Mouse (Mus musculus): Measurements from ENCODE around the gene Gnb3. TPM values are rescaled to one million over a fixed set of nuclear protein-coding genes. Genes with fewer than 3 reads are reported as not detected.
A peak's percentile ranks its signal among the peaks of the same experiment; 100 is the strongest.
"Not testable (repeated sequence)": the region's sequence is repeated elsewhere in the genome, so short reads cannot be mapped to it uniquely, and the experiment has no call there.

The Gnb3 gene
- polyA plus RNA-seq, 1 experiment = not detected

DNA sequence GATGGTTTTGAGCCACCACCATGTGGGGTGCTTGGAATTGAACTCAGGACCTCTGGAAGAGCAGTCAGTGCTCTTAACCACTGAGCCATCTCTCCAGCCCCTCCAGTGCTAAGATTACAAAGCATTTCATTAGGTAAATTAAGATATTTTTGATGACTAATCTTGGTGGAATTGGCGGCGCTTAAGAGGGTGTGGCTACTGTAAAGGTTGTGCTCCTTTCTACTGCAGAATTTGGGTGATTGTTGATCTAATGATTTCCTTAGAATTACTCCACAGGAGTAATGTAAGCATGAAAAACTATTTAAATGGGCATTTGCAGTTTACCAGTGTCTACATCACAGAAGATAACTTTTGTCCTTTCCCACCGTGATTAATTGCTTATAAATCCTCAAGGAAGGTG lies 35.7 kb downstream of the Gnb3 start:
- Histone ChIP-seq H3K4me3 (ENCODE audit: insufficient read depth, low read depth, low read length) (no peak overlapping the region), H3K4me1 (ENCODE audit: control insufficient read depth, insufficient read depth, low read length) (peaks cover 25% of the 10 kb centered on the region), H3K27ac (ENCODE audit: insufficient read depth, low read depth, low read length) (peak overlapping the region; percentile 93; the same call in 1 of the 2 replicates)
- no peak for TF ChIP-seq POLR2A (IDR thresholded peaks at IDR 0.05; ENCODE audit: insufficient read depth, low read depth, low read length)
- TF ChIP-seq CTCF (IDR thresholded peaks at IDR 0.05; ENCODE audit: insufficient read depth, low read depth, low read length) = no peak
- 76% methylated on average over 3 of the region's 3 CpGs for WGBS

DNA sequence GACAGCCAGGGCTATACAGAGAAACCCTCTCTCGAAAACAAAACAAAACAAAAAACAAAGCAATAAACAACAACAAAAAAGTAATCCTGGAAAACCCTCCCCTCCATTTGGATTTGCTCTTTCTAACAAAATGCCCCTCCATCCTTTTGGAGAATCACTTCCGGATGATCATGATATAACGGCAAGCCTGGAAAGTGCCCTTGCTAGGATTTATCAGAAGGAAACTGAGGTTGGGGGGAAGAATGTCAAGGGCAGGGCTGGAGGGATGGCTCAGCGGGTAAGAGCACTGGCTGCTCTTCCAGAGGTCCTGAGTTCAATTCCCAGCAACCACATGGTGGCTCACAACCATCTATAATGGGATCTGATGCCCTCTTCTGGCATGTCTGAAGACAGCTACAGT lies 36.4 kb downstream of the Gnb3 start:
- 97% methylated on average over 4 of the region's 4 CpGs for WGBS
- peaks cover 19% of the 10 kb centered on the region for H3K4me1 ChIP-seq (ENCODE audit: control insufficient read depth, insufficient read depth, low read length)

DNA sequence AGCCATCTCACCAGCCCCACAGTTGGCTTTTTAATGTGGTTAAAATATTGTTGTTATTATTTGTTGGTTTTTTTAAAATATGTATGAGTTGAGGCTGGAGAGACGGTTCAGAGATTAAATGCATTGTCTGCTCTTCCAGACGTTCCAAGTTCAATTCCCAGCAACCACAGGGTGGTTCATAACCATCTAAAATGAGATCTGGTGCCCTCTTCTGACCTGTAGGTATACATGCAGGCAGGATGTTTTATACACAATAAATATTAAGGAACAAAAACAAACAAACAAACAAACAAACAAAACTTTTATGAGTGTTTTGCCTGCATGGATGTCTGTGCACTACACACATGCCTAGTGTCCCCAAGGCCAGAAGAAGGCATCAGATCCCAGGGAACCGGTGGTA lies 37.0 kb downstream of the Gnb3 start:
- 78% methylated on average over 3 of the region's 3 CpGs for WGBS
- Histone ChIP-seq H3K4me1 (ENCODE audit: control insufficient read depth, insufficient read depth, low read length) (peaks cover 13% of the 10 kb centered on the region), H3K4me3 (ENCODE audit: insufficient read depth, low read depth, low read length) (no peak overlapping the region), H3K27ac (ENCODE audit: insufficient read depth, low read depth, low read length) (no peak overlapping the region)
- TF ChIP-seq POLR2A (IDR thresholded peaks at IDR 0.05; ENCODE audit: insufficient read depth, low read depth, low read length) (no peak), CTCF (IDR thresholded peaks at IDR 0.05; ENCODE audit: insufficient read depth, low read depth, low read length) (no peak)

More for the DNA sequence above, 36.4 kb downstream of the Gnb3 start:
- not testable (repeated sequence) for H3K4me3 ChIP-seq (ENCODE audit: insufficient read depth, low read depth, low read length); H3K27ac ChIP-seq (ENCODE audit: insufficient read depth, low read depth, low read length)

DNA sequence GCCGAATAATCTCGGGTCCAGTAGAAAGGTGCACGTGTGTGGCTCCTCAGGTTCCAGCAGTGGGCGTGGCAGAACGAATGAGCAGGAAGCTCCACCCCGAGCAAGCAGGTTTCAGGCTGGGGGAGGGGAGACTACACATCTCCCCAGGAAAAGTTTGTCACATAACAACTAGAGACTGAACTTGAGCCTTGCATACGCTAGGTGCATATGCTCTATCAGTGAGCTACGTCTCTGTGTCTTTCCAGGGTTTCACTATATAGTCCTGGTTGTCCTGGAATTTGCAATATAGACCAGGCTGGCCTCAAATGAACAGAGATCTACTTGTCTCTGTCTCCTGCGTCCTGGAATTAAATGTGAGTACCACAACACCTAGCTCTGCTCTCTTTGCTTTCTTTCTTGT lies 37.7 kb downstream of the Gnb3 start:
- not testable (repeated sequence) for H3K27ac ChIP-seq (ENCODE audit: insufficient read depth, low read depth, low read length); H3K4me1 ChIP-seq (ENCODE audit: control insufficient read depth, insufficient read depth, low read length); H3K4me3 ChIP-seq (ENCODE audit: insufficient read depth, low read depth, low read length)
- WGBS = 27% methylated on average over 7 of the region's 9 CpGs

DNA sequence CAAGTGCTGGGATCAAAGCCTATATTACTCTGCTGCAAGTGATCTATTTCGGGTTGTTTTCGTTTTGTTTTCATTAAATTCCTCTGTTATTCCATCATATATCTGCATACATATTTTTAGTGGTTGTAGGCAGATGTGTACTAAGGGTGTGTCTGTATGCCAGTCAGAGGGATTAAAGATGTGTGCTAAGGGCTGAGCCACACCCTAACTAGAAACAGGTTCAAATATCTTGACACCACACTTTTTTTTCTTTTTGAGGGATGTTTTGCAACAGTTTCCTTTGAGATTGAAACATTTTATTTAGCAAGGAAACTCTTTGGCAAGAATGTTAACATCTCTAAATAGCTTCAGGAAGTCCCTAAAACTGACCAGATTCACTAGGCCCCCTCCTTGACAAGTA lies 43.9 kb downstream of the Gnb3 start:
- WGBS = 85% methylated on average over 2 of the region's 2 CpGs
- no peak overlapping the region for H3K27ac ChIP-seq (ENCODE audit: insufficient read depth, low read depth, low read length)
- TF ChIP-seq POLR2A (IDR thresholded peaks at IDR 0.05; ENCODE audit: insufficient read depth, low read depth, low read length) = no peak
- no peak for TF ChIP-seq CTCF (IDR thresholded peaks at IDR 0.05; ENCODE audit: insufficient read depth, low read depth, low read length)
- no peak overlapping the region for H3K4me3 ChIP-seq (ENCODE audit: insufficient read depth, low read depth, low read length)
- H3K4me1 ChIP-seq (ENCODE audit: control insufficient read depth, insufficient read depth, low read length) = no peaks in the 10 kb centered on the region

DNA sequence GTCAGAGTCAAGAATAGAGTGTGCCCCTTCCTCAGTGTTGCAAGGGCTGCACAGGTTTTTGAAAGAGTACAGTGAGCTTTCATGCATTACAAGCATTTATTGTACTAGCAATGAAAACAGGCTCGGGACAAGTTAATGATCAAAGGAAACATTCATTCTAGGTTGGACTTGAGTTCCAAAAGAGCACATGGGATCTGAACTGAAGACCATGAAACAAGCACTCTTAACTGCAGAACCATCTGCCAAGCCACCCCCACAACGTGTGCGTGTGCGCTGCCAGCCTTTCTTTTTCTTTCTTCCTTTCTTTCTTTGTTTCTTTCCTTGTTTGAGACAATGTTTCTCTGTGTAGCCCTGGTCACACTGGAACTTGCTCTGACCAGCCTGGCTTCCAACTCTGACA lies 44.3 kb downstream of the Gnb3 start:
- TF ChIP-seq CTCF (IDR thresholded peaks at IDR 0.05; ENCODE audit: insufficient read depth, low read depth, low read length) (no peak), POLR2A (IDR thresholded peaks at IDR 0.05; ENCODE audit: insufficient read depth, low read depth, low read length) (no peak)
- Histone ChIP-seq H3K4me1 (ENCODE audit: control insufficient read depth, insufficient read depth, low read length) (no peaks in the 10 kb centered on the region), H3K4me3 (ENCODE audit: insufficient read depth, low read depth, low read length) (no peak overlapping the region), H3K27ac (ENCODE audit: insufficient read depth, low read depth, low read length) (no peak overlapping the region)
- 41% methylated on average over 4 of the region's 4 CpGs for WGBS

DNA sequence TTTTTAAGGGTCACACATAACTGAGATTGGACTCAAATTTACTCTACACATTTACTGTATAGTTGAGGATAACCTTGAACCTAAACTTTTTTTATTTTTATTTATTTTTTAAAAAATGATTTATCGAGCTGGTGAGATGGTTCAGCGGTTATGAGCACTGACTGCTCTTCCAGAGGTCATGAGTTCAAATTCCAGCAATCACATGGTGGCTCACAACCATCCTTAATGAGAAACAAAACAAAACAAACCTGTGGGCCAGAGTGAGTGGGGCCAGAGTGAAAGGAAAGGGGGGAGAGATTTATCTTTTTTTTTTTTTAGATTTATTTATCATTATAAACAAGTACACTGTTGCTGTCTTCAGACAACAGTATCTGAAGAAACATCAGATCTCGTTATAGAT lies 48.2 kb downstream of the Gnb3 start:
- 91% methylated on average over 3 of the region's 3 CpGs for WGBS
- Histone ChIP-seq H3K4me1 (ENCODE audit: control insufficient read depth, insufficient read depth, low read length) (no peaks in the 10 kb centered on the region), H3K27ac (ENCODE audit: insufficient read depth, low read depth, low read length) (no peak overlapping the region), H3K4me3 (ENCODE audit: insufficient read depth, low read depth, low read length) (no peak overlapping the region)
- TF ChIP-seq POLR2A (IDR thresholded peaks at IDR 0.05; ENCODE audit: insufficient read depth, low read depth, low read length) (no peak), CTCF (IDR thresholded peaks at IDR 0.05; ENCODE audit: insufficient read depth, low read depth, low read length) (no peak)

DNA sequence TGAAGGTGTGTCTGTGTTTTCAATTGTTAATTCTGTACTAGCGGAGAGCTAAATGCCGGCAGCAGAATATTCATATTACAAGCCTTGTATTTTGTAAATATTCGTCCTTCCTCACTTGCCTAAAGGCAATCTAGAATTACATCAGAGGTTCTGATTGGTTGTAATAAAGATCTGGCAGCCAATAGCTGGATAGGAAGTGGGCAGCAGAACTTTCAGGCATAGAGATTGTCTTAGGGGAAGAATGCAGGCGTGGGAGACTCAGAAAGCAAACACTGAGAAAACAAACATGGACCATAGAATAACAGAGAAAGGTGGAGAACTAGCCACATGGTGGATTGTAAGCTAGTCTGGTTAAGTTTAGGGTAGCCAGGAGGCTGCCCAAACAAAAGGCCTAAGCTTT lies 50.0 kb downstream of the Gnb3 start:
- Histone ChIP-seq H3K4me3 (ENCODE audit: insufficient read depth, low read depth, low read length) (no peak overlapping the region), H3K27ac (ENCODE audit: insufficient read depth, low read depth, low read length) (peak overlapping the region; percentile 52; the same call in 1 of the 2 replicates), H3K4me1 (ENCODE audit: control insufficient read depth, insufficient read depth, low read length) (no peaks in the 10 kb centered on the region)
- 39% methylated on average over 4 of the region's 4 CpGs for WGBS
- no peak for TF ChIP-seq POLR2A (IDR thresholded peaks at IDR 0.05; ENCODE audit: insufficient read depth, low read depth, low read length)
- no peak for TF ChIP-seq CTCF (IDR thresholded peaks at IDR 0.05; ENCODE audit: insufficient read depth, low read depth, low read length)

DNA sequence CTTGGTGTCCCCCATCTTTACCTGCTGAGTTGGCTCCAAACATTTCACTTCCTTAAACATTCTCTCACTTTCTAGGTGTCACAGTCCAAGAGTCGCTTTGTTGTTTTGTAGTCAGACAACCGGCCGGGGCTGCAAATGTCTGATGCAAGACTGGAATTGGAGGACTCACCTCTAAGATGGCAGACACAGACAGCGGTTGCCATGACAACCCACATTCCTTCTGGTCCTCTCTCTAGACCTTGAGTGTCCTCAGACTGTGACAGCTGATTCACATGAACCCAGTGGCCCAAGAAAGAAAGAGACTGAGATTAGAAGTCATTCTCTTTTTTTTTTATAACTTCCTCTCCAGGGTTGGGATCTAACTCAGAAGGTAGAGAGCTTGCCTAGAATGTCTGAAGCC lies 50.6 kb downstream of the Gnb3 start:
- 83% methylated on average over 4 of the region's 4 CpGs for WGBS
- H3K4me1 ChIP-seq (ENCODE audit: control insufficient read depth, insufficient read depth, low read length) = no peaks in the 10 kb centered on the region
- H3K4me3 ChIP-seq (ENCODE audit: insufficient read depth, low read depth, low read length) = no peak overlapping the region
- TF ChIP-seq CTCF (IDR thresholded peaks at IDR 0.05; ENCODE audit: insufficient read depth, low read depth, low read length) (no peak), POLR2A (IDR thresholded peaks at IDR 0.05; ENCODE audit: insufficient read depth, low read depth, low read length) (no peak)
- peak overlapping the region; percentile 52; the same call in 1 of the 2 replicates for H3K27ac ChIP-seq (ENCODE audit: insufficient read depth, low read depth, low read length)

DNA sequence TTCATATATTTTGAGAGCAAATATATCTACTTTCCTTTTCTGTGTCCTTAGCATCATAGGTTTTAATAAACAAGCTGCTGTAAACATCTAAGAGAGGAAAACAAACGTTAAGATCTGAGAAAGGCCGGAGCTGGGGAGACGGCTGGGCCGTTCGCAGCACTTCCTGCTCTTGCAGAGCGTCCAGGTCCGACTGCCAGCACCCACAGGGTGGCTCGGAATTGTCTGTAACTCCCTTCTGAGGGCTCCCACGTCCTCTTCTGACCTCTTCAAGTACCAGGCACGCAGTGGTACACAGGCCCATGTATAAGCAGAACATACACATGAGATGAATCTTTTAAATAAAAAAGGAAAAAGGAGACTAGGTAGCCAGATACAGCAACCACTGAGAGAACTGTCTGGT lies 52.4 kb downstream of the Gnb3 start:
- TF ChIP-seq CTCF (IDR thresholded peaks at IDR 0.05; ENCODE audit: insufficient read depth, low read depth, low read length) = no peak
- no peak for TF ChIP-seq POLR2A (IDR thresholded peaks at IDR 0.05; ENCODE audit: insufficient read depth, low read depth, low read length)
- WGBS = 80% methylated on average over 10 of the region's 10 CpGs
- H3K27ac ChIP-seq (ENCODE audit: insufficient read depth, low read depth, low read length) = no peak overlapping the region
- no peaks in the 10 kb centered on the region for H3K4me1 ChIP-seq (ENCODE audit: control insufficient read depth, insufficient read depth, low read length)
- no peak overlapping the region for H3K4me3 ChIP-seq (ENCODE audit: insufficient read depth, low read depth, low read length)

All from olfactory bulb, adult 2 months (tissue).